Comparison of ENCODE assay signal across 13 mouse cellular contexts in genomic region chr6:47259626-47260114, GRCm38 (mm10).
DNase-seq lines count a peak whose midpoint lies in the region; ATAC-seq lines count a peak whose summit lies in the region.
"Had no signal": no experiment of that assay in that cellular context is flagged by ENCODE, and none has a peak within 500 bp of the region (broad histone marks: within the 10 kb centered on the region; RNA-seq: fewer than 3 reads in every experiment).

No protein-coding gene starts in this region.

- WGBS in heart, embryonic 13.5 days = 8% methylated on average over 3 of the region's 3 CpGs
- WGBS in embryonic facial prominence, embryonic 14.5 days = 14% methylated on average over 3 of the region's 3 CpGs
- 15% methylated on average over 3 of the region's 3 CpGs for WGBS in hindbrain, embryonic 12.5 days
- 9% methylated on average over 3 of the region's 3 CpGs for WGBS in midbrain, embryonic 16.5 days

- peak overlapping the region; percentile 50; the same call in 1 of the 2 replicates for H3K27ac ChIP-seq in heart, embryonic 13.5 days (replicated peaks)
- no peak overlapping the region for H3K27ac ChIP-seq in embryonic facial prominence, embryonic 14.5 days (replicated peaks; ENCODE audit: low read depth, low read length)
- peak overlapping the region; percentile 49 for H3K27ac ChIP-seq in hindbrain, embryonic 12.5 days
- peak overlapping the region; percentile 65 for H3K27ac ChIP-seq in midbrain, embryonic 16.5 days (ENCODE audit: low read length)
- H3K27ac ChIP-seq: liver, embryonic 13.5 days had no signal

- no peaks in the 10 kb centered on the region for H3K27me3 ChIP-seq in heart, embryonic 13.5 days (replicated peaks)
- no peaks in the 10 kb centered on the region for H3K27me3 ChIP-seq in embryonic facial prominence, embryonic 14.5 days (replicated peaks; ENCODE audit: control insufficient read depth, insufficient read depth, low read length)
- no peaks in the 10 kb centered on the region for H3K27me3 ChIP-seq in hindbrain, embryonic 12.5 days
- H3K27me3 ChIP-seq in midbrain, embryonic 16.5 days (ENCODE audit: control insufficient read depth, insufficient read depth, low read depth, low read length) = no peaks in the 10 kb centered on the region
- H3K27me3 ChIP-seq: liver, embryonic 13.5 days had no signal

- no peaks in the 10 kb centered on the region for H3K9me3 ChIP-seq in heart, embryonic 13.5 days
- H3K9me3 ChIP-seq in embryonic facial prominence, embryonic 14.5 days (ENCODE audit: control insufficient read depth, low read length) = no peaks in the 10 kb centered on the region
- H3K9me3 ChIP-seq in hindbrain, embryonic 12.5 days (replicated peaks) = no peaks in the 10 kb centered on the region
- H3K9me3 ChIP-seq in midbrain, embryonic 16.5 days (replicated peaks; ENCODE audit: control insufficient read depth, low read length, poor library complexity, severe bottlenecking) = no peaks in the 10 kb centered on the region
- H3K9me3 ChIP-seq: liver, embryonic 13.5 days had no signal

- no peak for ATAC-seq in heart, embryonic 13.5 days (ENCODE audit: extremely low read depth, insufficient number of reproducible peaks, low FRiP score, low TSS enrichment)
- ATAC-seq in embryonic facial prominence, embryonic 14.5 days (ENCODE audit: low read depth) = peak; percentile 55; the same call in 1 of the 2 replicates
- ATAC-seq in hindbrain, embryonic 12.5 days (ENCODE audit: low FRiP score) = peak; percentile 60
- ATAC-seq in midbrain, embryonic 16.5 days = peak; percentile 72

- DNase-seq in heart, adult 9 months (ENCODE audit: low spot score in 2 of 2) = no peak
- peak; percentile 53 for DNase-seq in embryonic facial prominence, embryonic 14.5 days (ENCODE audit: low spot score)
- no peak for DNase-seq in lung, postnatal 10 days
- DNase-seq in adrenal gland, adult 8-10 months = no peak
- no peak for DNase-seq in thymus, postnatal 4 days
- DNase-seq: cerebellum, postnatal 36 days; liver, embryonic 13.5 days; lung, postnatal 4 days; right cerebral cortex, postnatal 14 days; thymus, postnatal 14 days had no signal

- H3K4me1 ChIP-seq in heart, embryonic 13.5 days = peaks cover 14% of the 10 kb centered on the region
- H3K4me1 ChIP-seq in embryonic facial prominence, embryonic 14.5 days (ENCODE audit: control insufficient read depth, insufficient read depth, low read length) = no peaks in the 10 kb centered on the region
- peaks cover 6% of the 10 kb centered on the region for H3K4me1 ChIP-seq in hindbrain, embryonic 12.5 days
- peaks cover 10% of the 10 kb centered on the region for H3K4me1 ChIP-seq in midbrain, embryonic 16.5 days (ENCODE audit: control insufficient read depth, insufficient read depth, low read length)

- H3K36me3 ChIP-seq in heart, embryonic 13.5 days = no peaks in the 10 kb centered on the region
- no peaks in the 10 kb centered on the region for H3K36me3 ChIP-seq in embryonic facial prominence, embryonic 14.5 days (ENCODE audit: control insufficient read depth, insufficient read depth, low read length)
- H3K36me3 ChIP-seq in hindbrain, embryonic 12.5 days = no peaks in the 10 kb centered on the region
- no peaks in the 10 kb centered on the region for H3K36me3 ChIP-seq in midbrain, embryonic 16.5 days (ENCODE audit: control insufficient read depth, insufficient read depth, low read length)
- H3K36me3 ChIP-seq: liver, embryonic 13.5 days had no signal

- no peak overlapping the region for H3K4me3 ChIP-seq in heart, embryonic 13.5 days
- H3K4me3 ChIP-seq in embryonic facial prominence, embryonic 14.5 days (ENCODE audit: low read depth, low read length) = no peak overlapping the region
- no peak overlapping the region for H3K4me3 ChIP-seq in hindbrain, embryonic 12.5 days
- no peak overlapping the region for H3K4me3 ChIP-seq in midbrain, embryonic 16.5 days (ENCODE audit: low read depth, low read length)
- H3K4me3 ChIP-seq: liver, embryonic 13.5 days had no signal

- no peak overlapping the region for H3K4me2 ChIP-seq in heart, embryonic 13.5 days
- H3K4me2 ChIP-seq in embryonic facial prominence, embryonic 14.5 days (ENCODE audit: low read depth, low read length) = no peak overlapping the region
- H3K4me2 ChIP-seq in hindbrain, embryonic 12.5 days (replicated peaks) = no peak overlapping the region
- H3K4me2 ChIP-seq in midbrain, embryonic 16.5 days (ENCODE audit: low read length) = no peak overlapping the region
- H3K4me2 ChIP-seq: liver, embryonic 13.5 days had no signal

- no peak overlapping the region; the same call in 1 of the 2 replicates for H3K9ac ChIP-seq in heart, embryonic 13.5 days
- no peak overlapping the region for H3K9ac ChIP-seq in embryonic facial prominence, embryonic 14.5 days (ENCODE audit: low read depth, low read length)
- H3K9ac ChIP-seq in hindbrain, embryonic 12.5 days = no peak overlapping the region
- H3K9ac ChIP-seq in midbrain, embryonic 16.5 days (ENCODE audit: low read depth, low read length) = no peak overlapping the region
- H3K9ac ChIP-seq: liver, embryonic 13.5 days had no signal
